Mouse (Mus musculus): Measurements from ENCODE around the gene Palld. TPM values are rescaled to one million over a fixed set of nuclear protein-coding genes. Genes with fewer than 3 reads are reported as not detected.

The Palld gene
- polyA plus RNA-seq, 1 experiment: 147 TPM

GRCm38 (mm10) chr8:61515931-61516744 is 386.4 kb downstream of the Palld start:
- DNase-seq (ENCODE audit: low spot score): peak; percentile 46

- DNase-seq (ENCODE audit: low spot score): no peak
Observed at GRCm38 (mm10) chr8:61515110-61515930, 387.2 kb downstream of the Palld start.

- no peak for DNase-seq (ENCODE audit: low spot score)
Observed at GRCm38 (mm10) chr8:61502277-61502676, 400.2 kb downstream of the Palld start.

GRCm38 (mm10) chr8:61500914-61501313 is 401.6 kb downstream of the Palld start:
- DNase-seq (ENCODE audit: low spot score): no peak

GRCm38 (mm10) chr8:61499035-61499434 is 403.5 kb downstream of the Palld start:
- DNase-seq (ENCODE audit: low spot score): no peak

- DNase-seq (ENCODE audit: low spot score): no peak
Observed at GRCm38 (mm10) chr8:61497110-61497509, 405.4 kb downstream of the Palld start.

GRCm38 (mm10) chr8:61488631-61489030 is 413.9 kb downstream of the Palld start:
- DNase-seq (ENCODE audit: low spot score): no peak

- DNase-seq (ENCODE audit: low spot score): peak; percentile 73
Observed at GRCm38 (mm10) chr8:61487597-61488156, 414.8 kb downstream of the Palld start, which contains the start of gene Cbr4. Gene Cbr4 (plus strand): TSS chr8:61487734.

GRCm38 (mm10) chr8:61486923-61487529 is 415.5 kb downstream of the Palld start:
- DNase-seq (ENCODE audit: low spot score): no peak

GRCm38 (mm10) chr8:61480260-61480967 is 422.1 kb downstream of the Palld start:
- no peak for DNase-seq (ENCODE audit: low spot score)

- DNase-seq (ENCODE audit: low spot score): peak; percentile 40
Observed at GRCm38 (mm10) chr8:61479506-61480214, 422.8 kb downstream of the Palld start.

GRCm38 (mm10) chr8:61478793-61479192 is 423.7 kb downstream of the Palld start:
- no peak for DNase-seq (ENCODE audit: low spot score)

- DNase-seq (ENCODE audit: low spot score): no peak
Observed at GRCm38 (mm10) chr8:61478150-61478549, 424.3 kb downstream of the Palld start.

GRCm38 (mm10) chr8:61476160-61476559 is 426.3 kb downstream of the Palld start:
- no peak for DNase-seq (ENCODE audit: low spot score)

- no peak for DNase-seq (ENCODE audit: low spot score)
Observed at GRCm38 (mm10) chr8:61475251-61475673, 427.2 kb downstream of the Palld start.

GRCm38 (mm10) chr8:61470213-61470612 is 432.3 kb downstream of the Palld start:
- no peak for DNase-seq (ENCODE audit: low spot score)

GRCm38 (mm10) chr8:61467553-61467815 is 435.0 kb downstream of the Palld start:
- DNase-seq (ENCODE audit: low spot score): no peak

- no peak for DNase-seq (ENCODE audit: low spot score)
Observed at GRCm38 (mm10) chr8:61466696-61467552, 435.6 kb downstream of the Palld start.

GRCm38 (mm10) chr8:61464393-61464792 is 438.1 kb downstream of the Palld start:
- no peak for DNase-seq (ENCODE audit: low spot score)

GRCm38 (mm10) chr8:61462221-61462620 is 440.3 kb downstream of the Palld start:
- no peak for DNase-seq (ENCODE audit: low spot score)
